Mouse (Mus musculus) frontal cortex, postnatal 36 days (tissue): ENCODE data around the gene D630023F18Rik.

Experiments used
- DNase-seq, 2 experiments: peaks; one replicate each; pipeline ENCODE4 v3.0.0; 2022; ENCODE audit warnings: low spot score in 2 of 2

Gene D630023F18Rik

DNA sequence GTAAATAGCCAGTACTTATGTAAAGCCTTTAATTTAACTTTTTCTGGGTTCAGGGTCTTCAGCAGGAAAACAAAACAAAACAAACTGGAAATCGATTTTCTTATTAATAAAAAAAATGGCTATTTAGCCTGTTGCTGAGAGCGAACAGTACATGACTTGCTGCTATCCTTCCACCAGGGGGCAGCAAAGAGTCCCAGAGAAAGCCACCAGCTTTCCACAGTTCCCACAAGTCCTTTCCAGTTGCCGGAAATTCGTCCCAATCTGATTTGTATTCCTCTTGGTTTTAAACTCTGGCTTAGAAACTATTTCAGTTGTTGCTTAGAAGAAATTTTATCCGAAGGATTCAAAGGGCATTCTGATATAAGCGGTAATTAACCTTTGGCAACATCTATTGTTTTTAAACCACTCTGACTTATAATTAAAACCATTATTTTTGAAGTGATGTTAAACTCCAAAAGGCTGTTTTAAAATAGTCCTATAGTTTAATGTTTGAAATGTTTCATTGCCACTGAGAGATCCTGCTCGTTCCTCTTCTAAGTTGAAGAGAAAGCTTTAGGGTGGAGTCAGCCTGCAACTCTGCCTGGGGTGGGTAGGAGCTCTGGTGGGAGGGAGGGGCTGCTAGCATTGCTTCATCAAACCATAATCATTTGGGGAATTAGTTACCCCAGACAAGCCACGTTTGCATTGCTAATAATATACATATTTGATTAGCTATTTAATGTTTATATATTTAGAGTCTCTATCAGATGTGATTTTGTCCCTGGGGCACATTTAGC is 10.8 kb downstream of the D630023F18Rik start:
- peak; percentile 64 to 70 for DNase-seq

- DNase-seq: no peak
Measured at GRCm38 (mm10) chr1:65109756-65110435, 13.1 kb downstream of the D630023F18Rik start.

- no peak for DNase-seq
Measured at GRCm38 (mm10) chr1:65109196-65109595, 13.8 kb downstream of the D630023F18Rik start.

DNA sequence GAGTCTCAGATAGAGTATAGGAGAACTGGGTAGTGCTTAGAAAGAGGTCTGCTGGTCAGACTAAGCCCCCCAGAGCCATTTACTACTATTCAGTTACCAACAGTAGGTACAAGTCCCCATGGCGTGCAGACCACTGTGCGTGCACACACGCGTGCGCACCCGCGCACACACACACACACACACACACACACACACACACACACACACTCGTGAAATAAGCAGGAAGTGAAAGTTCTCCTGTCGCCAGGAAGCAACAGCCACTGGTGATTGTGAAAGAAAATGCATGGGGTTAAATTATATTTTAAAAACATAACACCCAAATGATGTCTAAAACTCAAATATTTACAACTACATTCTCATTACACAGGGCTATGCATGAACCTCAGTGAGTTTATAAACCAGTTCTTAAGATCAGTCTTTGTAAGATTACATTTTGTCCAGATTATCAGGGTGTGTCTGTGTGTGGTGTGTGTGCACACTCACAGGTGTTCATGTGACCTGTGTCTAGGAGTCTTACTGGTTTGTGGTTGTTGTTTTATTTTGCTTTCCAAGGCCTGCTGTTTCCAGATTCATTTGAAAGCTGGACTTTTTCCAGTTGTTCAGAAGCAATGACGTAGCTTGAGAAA is 15.2 kb downstream of the D630023F18Rik start:
- DNase-seq: no peak

- DNase-seq: no peak
Measured at GRCm38 (mm10) chr1:65103273-65103672, 19.7 kb downstream of the D630023F18Rik start, which contains the start of gene Cryga. Gene Cryga, minus strand, starts transcription at chr1:65103373.

- DNase-seq: no peak
Measured at GRCm38 (mm10) chr1:65096953-65097352, 26.1 kb downstream of the D630023F18Rik start.

DNA sequence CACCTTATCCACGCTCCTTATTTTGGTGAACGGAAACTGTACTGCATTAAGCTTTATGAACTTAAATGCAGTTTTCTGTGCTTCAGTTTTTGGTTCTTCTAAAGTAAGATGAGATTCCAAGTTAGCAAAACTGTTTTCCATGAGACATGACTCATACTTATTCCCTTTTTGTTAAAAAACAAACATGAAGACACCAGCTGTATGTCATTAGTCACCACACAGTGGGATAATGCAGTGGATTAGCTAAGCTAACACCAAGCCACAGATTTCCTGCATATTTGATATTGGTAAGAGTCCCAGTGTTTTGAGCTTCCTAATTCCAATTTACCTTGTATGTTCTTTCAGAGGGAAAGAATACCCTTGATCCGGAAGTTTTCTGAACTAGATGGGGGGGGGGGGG is 31.4 kb downstream of the D630023F18Rik start:
- DNase-seq: no peak

- no peak for DNase-seq
Measured at GRCm38 (mm10) chr1:65090370-65090769, 32.6 kb downstream of the D630023F18Rik start.

DNA sequence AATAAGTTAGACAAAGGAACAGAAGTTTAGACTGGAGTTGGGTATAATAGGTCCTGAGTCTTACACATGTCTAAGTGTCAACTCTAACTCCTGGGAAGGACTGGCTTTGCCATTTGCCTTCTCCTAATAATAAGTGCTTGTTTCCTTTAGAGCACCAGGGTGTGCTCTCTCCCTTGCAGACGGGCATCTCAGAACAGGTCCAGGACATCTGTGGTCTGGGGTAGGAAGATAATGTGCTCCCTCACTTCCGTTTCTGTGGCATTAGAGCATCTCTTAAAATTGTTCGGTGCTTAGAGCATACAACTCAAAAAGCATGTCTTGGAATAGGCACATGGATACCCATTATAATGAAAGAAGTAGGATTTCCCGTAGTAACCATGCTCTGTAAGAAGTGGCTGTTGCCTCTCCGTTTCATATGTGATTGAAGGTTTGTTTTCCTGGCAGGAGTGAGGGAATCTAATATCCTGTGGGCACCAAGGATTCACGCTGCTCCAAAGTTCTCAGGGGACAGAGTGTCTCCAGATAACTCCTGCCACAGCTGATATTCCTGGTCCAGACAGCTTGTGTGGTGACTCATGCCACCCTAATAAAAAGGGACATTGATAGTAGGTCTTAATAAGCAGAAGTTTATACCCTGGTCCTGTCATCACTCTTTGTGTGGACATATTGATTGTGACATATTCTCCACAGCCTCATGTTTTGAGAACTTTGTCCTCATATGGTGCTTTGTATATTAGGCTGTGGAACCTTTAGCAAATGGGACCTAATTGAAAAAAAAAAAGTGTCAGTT is 34.3 kb downstream of the D630023F18Rik start:
- no peak for DNase-seq

GRCm38 (mm10) chr1:65082188-65082587 is 40.8 kb downstream of the D630023F18Rik start, which contains the start of gene Crygb:
Gene Crygb, minus strand, starts transcription at chr1:65082288.
- no peak for DNase-seq

DNA sequence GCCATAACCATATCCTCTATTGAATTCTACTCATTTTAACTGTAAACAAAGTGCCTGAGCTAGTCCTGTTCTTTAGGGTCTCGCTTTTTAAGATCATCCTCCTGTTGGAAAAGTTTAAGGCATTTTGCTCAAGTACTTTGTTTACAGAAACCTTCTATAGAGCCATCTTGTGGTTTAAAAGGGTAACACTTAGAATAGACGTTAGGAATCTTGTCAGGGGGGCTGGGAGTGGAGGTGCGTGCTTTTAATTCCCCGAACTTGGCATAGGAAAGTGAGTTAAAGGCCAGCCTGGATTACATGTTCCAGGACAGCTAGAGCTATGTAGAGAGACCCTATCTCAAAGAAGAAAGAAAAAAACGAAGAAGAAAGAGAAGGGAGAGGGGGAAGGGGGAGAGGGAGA is 47.4 kb downstream of the D630023F18Rik start:
- no peak for DNase-seq

- DNase-seq: no peak
Measured at GRCm38 (mm10) chr1:65073589-65073988, 49.4 kb downstream of the D630023F18Rik start, which contains the start of gene Crygc. Gene Crygc, minus strand, starts transcription at chr1:65073689.

DNA sequence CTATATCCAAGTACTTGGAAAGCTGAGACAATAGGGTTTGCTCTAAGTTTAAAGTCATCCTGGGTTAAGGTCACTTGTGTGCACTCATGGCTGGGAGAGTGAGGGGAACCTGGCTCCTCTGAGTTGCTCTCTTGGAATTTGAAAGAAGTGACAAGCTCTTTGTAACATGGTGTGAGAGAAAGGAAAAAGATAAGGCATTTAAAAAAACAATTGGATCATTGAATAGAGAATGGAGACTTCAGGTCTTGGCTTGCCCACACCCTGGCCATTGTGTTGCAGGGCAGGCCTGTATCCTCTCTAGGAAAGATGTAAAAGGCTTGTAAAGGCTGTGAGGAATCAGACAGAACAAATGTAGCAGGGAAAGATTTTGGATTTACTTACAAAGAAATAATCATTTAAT is 55.2 kb downstream of the D630023F18Rik start:
- no peak for DNase-seq

GRCm38 (mm10) chr1:65064201-65064600 is 58.8 kb downstream of the D630023F18Rik start:
- DNase-seq: no peak

- no peak for DNase-seq
Measured at GRCm38 (mm10) chr1:65063352-65063751, 59.7 kb downstream of the D630023F18Rik start, which contains the start of gene Crygd. Gene Crygd, minus strand, starts transcription at chr1:65063452.
